Mouse (Mus musculus): ENCODE measurements at regions not wholly inside any gene's neighbourhood (a gene's known extent, or its start where the extent isn't known, plus 50 kb on each side); places are given as distances from the start of the nearest gene placed in this dataset.
"Not testable (repeated sequence)": the region's sequence is repeated elsewhere in the genome, so short reads cannot be mapped to it uniquely, and the experiment has no call there.

GRCm38 (mm10) chr6:99904044-99904443 lies 177.9 kb upstream of the Prok2 start:
- DNase-seq (ENCODE audit: extremely low read depth, low read depth, low spot score) = not testable (repeated sequence)

GRCm38 (mm10) chr6:99901564-99901963 lies 175.4 kb upstream of the Prok2 start:
- DNase-seq (ENCODE audit: extremely low read depth, low read depth, low spot score) = no peak

DNA sequence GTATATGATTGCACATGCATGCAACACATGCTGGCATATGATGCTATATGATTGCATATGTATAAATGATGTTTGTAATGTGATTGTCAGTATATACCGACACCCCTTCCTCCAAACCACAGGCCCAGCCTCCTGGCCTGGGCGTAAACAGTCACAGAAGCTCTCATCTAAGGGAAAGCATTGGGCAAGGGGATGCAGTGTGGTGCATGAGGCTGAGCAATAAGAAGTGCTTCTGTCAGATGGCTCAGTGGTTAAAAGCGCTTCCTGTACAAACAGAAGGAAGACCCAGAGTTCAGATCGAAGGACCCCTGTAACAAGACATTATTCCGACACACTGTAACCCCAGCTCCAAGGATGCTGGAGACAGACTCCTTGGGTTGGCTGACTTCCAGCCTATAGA lies 175.0 kb upstream of the Prok2 start:
- no peak for DNase-seq (ENCODE audit: extremely low read depth, low read depth, low spot score)

- DNase-seq (ENCODE audit: extremely low read depth, low read depth, low spot score) = no peak
These were observed 173.5 kb upstream of the Prok2 start for GRCm38 (mm10) chr6:99899704-99900103.

GRCm38 (mm10) chr6:99898077-99898476 lies 171.9 kb upstream of the Prok2 start:
- no peak for DNase-seq (ENCODE audit: extremely low read depth, low read depth, low spot score)

DNA sequence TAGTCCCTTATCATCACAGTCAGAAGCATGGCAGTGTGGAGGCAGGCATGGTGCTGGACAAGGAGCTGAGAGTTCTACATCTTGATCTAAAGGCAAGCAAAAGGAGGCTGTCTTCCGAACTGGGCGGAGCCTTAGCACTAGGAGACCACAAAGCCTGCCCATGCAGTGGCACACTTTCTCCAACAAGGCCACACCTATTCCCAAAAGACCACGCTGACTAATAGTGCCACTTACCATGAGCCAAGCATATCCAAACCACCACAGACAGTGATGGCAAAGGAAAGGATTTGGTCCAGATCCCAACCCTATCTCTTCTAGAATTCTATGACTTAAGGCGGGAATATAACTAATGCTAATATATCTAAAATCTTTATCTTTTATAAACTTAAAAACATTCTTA lies 169.4 kb upstream of the Prok2 start:
- DNase-seq (ENCODE audit: extremely low read depth, low read depth, low spot score) = no peak

GRCm38 (mm10) chr6:99893936-99894335 lies 167.7 kb upstream of the Prok2 start:
- DNase-seq (ENCODE audit: extremely low read depth, low read depth, low spot score) = no peak

GRCm38 (mm10) chr6:99892204-99892603 lies 166.0 kb upstream of the Prok2 start:
- no peak for DNase-seq (ENCODE audit: extremely low read depth, low read depth, low spot score)

DNA sequence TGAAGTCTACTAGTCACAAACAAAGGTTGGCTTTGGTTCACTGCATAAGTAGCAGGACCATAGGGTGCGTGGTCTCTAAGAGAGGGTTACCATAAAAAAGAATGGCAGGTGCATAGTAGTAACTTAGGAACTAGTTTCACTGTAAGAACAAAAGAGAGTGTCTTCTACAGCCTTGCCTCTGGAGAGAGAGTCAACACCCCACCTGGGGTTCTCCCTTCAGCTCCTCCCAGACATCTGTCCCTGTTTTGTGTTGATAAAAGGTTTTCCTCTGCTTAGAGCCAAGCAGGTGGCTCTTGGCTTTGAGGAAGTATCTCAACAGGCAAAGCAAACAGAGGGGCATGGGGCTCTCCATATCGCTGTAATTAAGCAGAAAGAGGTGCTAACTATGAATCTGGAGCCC lies 165.6 kb upstream of the Prok2 start:
- DNase-seq (ENCODE audit: extremely low read depth, low read depth, low spot score) = no peak

GRCm38 (mm10) chr6:99890805-99891204 lies 164.6 kb upstream of the Prok2 start:
- no peak for DNase-seq (ENCODE audit: extremely low read depth, low read depth, low spot score)

DNA sequence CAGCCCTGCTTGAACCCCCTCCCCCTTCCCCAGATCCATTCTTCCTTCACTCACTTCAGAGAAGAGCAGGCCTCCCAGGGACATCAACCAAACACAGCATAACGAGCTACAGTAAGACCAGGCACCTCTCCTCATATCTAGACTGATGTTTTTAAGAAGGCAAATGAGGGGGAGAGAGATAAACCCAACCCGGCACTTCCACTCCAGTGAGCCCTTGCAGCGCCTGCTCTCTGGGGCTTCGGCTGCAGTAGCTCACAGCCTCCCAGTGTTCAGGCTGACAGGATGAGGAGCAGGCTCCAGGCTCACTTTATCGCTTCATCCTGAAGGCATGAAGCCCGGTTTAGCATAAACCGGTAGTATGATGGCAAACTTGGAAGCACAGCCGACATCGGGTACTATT lies 162.9 kb upstream of the Prok2 start:
- no peak for DNase-seq (ENCODE audit: extremely low read depth, low read depth, low spot score)

- no peak for DNase-seq (ENCODE audit: extremely low read depth, low read depth, low spot score)
These were observed 161.7 kb upstream of the Prok2 start for GRCm38 (mm10) chr6:99887904-99888303.

DNA sequence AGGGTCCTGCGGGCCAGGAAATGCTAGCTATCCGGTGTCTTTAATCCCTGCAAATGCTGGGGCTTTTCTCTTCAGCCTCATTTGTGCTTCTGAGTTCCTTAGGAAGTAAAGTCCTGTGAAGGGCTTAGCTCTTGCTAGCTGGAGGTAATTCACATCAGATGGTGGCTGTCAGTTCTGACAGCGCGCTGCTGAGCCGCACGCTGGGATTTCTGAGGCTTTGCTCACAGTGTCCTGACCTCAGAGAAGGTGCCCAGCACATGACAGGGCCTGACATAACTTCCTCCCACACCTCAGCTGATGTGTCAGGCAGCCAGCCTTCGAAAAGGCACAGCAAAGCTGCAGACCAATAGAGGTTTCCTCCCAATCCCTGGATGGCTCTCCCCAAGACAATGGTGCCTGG lies 158.6 kb upstream of the Prok2 start:
- DNase-seq (ENCODE audit: extremely low read depth, low read depth, low spot score) = no peak

- DNase-seq (ENCODE audit: extremely low read depth, low read depth, low spot score) = no peak
These were observed 157.9 kb upstream of the Prok2 start for GRCm38 (mm10) chr6:99884054-99884453.

DNA sequence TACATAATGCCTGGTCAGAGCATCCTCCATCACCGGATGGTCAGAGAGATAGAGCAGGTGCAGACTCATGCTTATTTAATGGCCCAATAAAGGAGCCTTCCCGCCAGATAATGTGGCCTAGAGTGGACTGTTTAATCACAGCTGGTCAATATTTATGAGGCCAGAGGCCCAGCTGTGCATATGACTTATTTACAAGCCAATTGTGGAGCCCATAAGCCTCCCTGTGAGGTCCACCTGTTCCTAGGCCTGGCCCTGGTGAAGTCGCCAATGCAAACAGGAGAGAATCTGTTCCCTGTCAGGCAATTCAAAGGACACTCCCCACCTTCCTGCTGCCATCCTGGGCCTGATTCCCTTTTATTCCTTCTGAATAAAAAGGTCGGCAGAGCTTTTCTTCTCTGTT lies 155.4 kb upstream of the Prok2 start:
- no peak for DNase-seq (ENCODE audit: extremely low read depth, low read depth, low spot score)

DNA sequence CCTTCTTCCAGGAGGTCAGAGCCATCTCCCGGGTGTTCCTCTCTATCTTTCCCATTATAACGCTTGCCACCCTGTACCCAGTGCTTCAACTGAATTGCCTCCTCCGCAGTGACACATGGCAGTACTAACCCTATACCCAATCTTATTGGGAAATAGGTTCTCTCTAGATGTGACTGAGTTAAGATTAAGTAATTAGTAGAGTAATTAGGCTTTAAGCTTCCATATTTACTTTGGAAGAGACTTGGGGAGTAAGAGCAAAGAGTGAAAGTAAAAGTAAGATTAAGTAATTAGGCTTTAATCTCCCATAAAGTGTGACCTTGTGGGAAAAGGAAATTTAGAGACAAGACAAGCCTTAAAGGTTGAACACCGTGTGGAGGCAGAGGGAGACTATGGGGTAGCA lies 148.7 kb upstream of the Prok2 start:
- DNase-seq (ENCODE audit: extremely low read depth, low read depth, low spot score) = peak; percentile 68

DNA sequence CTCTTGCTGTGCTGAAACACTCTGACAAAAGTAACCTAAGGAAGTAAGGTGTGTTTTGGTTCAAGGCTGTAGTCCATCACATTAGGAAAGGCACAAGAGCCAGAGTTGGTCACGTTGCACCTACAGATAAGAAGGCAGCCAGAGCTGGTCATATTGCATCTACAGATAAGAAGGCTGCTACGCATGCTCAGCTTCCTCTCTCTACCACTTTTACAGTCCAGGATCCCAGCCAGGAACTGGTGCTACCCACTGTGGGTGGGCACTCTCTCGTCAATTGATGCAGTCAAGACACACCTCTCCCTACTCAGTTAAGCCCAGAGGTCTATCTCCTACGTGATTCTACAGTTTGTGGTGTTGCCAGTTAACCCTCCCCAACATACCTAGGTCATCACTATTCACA lies 147.8 kb upstream of the Prok2 start:
- no peak for DNase-seq (ENCODE audit: extremely low read depth, low read depth, low spot score)

- DNase-seq (ENCODE audit: extremely low read depth, low read depth, low spot score) = no peak
These were observed 139.9 kb upstream of the Prok2 start for GRCm38 (mm10) chr6:99866061-99866460.

DNA sequence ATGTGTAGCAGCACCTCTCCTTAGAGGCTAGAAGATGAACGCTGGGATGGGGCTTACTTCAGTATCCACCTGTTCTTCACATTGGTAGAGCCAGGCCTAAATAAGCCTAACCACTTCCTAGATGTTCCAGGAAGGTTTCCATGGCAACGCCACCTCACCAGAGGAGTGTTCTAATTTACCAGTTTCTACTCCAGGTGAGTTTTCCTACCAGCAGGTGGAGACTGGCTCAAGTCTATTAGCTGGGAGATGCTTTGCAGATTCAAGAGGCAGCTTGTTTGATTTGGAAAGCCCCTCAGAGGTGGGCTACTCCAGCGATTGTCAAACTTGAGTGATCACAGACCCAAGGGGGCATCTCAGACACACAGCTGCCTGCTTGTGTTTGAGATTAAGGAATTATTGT lies 138.8 kb upstream of the Prok2 start:
- no peak for DNase-seq (ENCODE audit: extremely low read depth, low read depth, low spot score)

DNA sequence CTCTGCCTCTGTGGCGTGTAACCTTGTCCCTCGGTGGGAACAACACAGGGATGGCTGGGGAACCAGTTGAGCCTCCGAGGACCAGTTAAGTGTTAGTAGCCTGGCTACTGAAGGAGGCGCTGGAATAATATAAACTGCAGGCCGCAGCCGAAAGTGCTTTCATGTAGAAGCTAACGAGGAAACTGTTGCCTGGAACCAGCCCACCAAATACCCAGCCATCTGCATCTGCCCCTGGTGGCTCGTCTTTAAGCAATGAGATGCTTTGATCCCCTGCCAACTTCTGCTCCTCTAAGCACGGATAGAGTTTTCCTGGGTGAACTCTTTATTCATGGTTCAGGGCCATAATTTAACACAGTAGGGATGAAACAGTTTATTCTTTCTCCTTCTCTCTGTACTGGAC lies 137.2 kb upstream of the Prok2 start:
- no peak for DNase-seq (ENCODE audit: extremely low read depth, low read depth, low spot score)

DNA sequence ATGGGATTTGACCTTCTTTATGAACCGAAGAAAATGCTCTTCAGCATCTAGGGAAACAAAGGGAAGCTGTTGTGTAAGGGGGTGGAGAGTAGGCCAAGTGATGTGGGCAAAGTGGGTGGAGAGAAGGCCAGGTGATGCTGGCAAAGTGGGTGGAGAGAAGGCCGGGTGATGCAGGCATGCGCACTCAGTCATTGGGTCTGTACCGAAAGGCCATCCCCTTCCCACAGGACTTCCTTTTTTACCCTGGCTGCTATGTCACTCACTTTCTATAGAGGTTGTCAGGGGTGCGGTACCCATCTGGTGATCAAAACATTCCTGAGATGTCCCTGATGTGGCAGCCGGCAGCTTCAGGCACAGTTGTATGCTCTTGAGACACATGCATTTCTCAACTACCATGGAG lies 131.2 kb upstream of the Prok2 start:
- DNase-seq (ENCODE audit: extremely low read depth, low read depth, low spot score) = no peak

GRCm38 (mm10) chr6:99853716-99854115 lies 127.5 kb upstream of the Prok2 start:
- DNase-seq (ENCODE audit: extremely low read depth, low read depth, low spot score) = no peak

DNA sequence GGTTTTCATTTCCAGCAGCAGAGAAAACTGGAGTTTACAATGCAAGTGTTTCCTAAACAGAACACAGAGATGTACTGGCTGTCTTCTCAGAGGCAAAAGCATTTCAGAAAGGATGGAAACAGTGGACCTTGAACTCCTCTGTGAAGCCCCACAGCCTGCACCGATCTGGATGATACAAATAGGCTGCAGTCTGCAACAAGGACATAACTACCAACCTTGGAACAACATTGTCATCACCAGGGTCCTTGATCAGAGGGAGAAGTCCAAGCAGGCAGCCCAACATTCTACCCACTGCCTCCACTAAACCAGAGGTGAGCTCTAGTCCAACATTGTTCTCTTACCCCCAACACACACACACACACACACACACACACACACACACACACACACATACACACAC lies 124.5 kb upstream of the Prok2 start:
- no peak for DNase-seq (ENCODE audit: extremely low read depth, low read depth, low spot score)

DNA sequence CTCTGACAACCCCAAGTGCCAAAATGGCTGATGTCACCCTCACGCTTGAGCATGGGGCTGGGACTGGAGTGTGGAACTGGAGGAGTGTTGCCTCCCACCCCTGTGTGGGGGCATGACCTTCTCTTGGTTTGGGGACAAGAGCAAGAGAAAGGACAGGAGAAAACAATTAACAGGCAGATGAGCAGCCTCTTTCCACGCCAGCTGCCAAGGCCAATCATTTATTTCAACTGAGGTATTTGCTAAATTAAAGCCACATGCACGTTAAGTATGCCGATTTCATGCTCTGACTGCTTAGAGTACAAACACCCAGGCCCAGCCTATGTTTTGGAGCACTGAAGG lies 119.3 kb upstream of the Prok2 start:
- no peak for DNase-seq (ENCODE audit: extremely low read depth, low read depth, low spot score)

Measured in fat pad, adult 2 months (tissue).